Mouse (Mus musculus): ENCODE measurements around the gene Myh7.

DNA sequence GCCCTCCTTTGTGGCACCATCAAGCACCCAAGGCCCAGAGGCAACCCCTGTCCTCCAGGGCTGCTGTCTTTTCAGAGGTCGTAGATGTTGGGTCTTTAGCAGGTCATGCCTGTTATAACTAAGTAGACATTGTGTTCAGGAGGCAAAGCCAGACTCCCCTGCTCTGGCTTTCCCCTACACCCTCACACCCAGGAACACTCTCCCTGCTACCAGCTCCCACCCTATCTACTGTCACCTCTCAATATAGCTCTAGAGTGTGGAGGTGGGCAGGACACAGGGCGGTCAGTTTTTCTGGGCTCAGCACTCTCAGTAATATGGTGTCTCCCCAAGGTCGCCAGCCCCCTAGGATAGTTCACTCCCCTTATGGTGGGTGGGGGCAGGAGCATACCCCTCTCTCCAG, 26.6 kb downstream of the Myh7 start:
- TF ChIP-seq CHD1 (IDR thresholded peaks at IDR 0.05; ENCODE audit: low read depth, low read length) (no peak), CTCF (conservative IDR thresholded peaks at IDR 0.05 in 1 of 2, IDR thresholded peaks at IDR 0.05 in 1 of 2; ENCODE audit: low read depth in 2 of 2, low read length in 2 of 2) (no peak), E2F4 (IDR thresholded peaks at IDR 0.05; ENCODE audit: insufficient replicate concordance, low read depth, low read length) (no peak), MAFK (IDR thresholded peaks at IDR 0.05; ENCODE audit: insufficient replicate concordance, low read length) (no peak), NELFE (IDR thresholded peaks at IDR 0.05; ENCODE audit: low read depth, low read length) (no peak)

Measured in CH12.LX (cell line).